Mouse (Mus musculus) c-Kit-positive CD71-negative TER-119-negative erythroid progenitor cells, embryonic 14.5 days (primary cell): Measurements from ENCODE around the gene Gm498.

Experiments
- DNase-seq: peaks from one replicate; pipeline ENCODE4 v3.0.0-alpha.2; 2013; ENCODE audit warnings: low read depth

The Gm498 gene

DNA sequence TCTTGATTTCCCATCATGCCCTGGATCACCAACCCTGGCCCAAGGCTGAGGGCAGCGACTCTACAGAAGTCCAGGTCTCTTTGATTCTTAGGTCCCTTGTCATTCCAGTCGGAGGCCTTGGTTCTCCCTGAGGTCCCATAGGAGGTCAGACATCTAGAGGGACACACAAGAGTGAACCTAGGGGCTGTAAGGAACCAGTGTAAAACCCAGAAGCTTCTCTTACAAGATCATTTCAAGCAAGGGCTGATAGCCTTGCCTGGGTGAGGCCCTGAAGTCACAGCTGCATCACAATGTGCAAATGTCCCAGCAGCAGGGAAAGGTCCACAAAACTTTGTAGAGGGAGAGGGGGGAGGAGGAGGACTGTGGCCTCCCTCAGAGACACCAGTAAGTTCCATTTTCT, at the start of gene Gm498:
TSS of gene Gm498 (plus strand) at position 301 of the 400 bp plus-strand sequence.
- DNase-seq, result no peak

DNA sequence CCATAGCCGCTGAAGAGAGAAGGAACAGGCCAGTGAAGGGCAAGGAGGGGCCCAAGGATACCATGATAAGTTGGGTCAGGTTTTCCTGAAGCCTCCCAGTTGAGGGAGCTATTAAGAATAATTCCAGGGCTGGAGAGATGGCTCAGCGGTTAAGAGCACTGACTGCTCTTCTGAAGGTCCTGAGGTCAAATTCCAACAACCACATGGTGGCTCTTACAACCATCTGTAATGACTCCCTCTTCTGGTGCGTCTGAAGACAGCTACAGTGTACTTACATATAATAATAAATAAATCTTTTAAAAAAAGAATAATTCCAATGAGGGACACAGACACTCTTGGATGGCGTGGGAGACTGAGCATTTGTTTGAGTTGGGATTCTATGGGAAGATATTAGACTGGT, 47.4 kb upstream of the Gm498 start:
- no peak for DNase-seq

DNA sequence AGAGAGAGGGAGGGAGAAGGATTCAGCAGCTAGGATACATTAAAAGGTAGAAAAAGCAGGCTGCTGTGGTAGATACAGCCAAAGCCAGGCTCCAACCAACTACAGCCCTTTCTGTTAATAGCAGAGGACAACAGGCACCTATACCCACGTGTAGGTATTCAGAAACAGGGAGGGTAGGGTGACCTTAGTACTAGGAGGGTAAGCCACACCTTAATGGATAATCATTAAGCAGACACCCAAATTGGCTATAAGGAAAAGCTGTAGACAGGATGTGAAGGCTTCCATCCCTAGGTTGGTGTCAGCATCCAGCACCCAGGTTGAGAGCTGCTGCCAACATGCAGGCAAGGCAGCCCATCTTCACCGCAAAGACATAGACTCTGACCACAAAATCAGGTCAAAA, 45.4 kb upstream of the Gm498 start:
- DNase-seq, result no peak

DNA sequence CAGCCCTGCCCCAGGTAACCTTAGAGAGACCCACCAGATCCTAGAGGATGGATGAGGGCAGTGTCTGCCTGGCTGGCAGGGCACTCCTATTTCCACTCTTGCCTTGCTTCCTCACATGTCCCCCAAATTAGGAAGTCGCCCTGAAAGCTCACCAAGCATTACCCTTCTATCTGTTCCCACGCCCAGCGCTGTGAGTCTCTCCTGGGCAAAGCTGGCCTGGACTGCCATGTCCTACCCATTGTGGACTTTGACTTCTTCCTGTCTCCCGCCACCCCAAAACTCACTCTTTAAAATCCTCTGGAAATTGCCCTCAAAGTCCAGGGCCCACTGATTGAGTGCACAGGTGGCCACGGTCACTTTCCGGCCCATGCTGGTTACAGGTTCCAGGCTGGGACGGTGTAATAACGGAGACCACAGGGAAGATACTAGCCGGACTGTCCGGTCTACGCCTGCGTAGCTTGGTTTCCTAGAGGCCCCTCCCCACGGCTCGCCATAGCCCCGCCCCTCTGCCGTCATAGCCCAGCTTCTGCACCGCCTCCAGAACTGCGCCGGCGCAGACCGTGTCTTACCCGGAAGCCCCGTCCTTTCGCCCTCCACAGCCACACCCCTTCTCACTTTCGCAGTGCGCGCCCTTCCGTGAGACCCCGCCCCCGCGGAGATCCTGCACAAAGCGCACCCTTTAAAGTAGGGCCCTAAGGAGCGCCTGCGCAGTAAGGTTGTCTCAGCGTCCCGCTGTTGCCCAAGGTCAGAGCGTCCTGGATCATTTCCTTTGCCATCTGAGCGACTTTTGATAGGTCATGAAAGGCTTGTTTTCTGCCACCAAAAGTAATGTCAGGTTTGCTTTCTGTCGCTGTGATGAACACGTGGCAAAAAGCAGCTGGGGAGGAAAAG, 44.0 kb upstream of the Gm498 start, which contains the start of the genes Nadsyn1 and Dhcr7:
TSS of gene Nadsyn1 (minus strand) at position 475 of the 891 bp plus-strand sequence.
TSS of gene Dhcr7 (plus strand) at position 771 of the 891 bp plus-strand sequence.
- peak; percentile 97 for DNase-seq

DNA sequence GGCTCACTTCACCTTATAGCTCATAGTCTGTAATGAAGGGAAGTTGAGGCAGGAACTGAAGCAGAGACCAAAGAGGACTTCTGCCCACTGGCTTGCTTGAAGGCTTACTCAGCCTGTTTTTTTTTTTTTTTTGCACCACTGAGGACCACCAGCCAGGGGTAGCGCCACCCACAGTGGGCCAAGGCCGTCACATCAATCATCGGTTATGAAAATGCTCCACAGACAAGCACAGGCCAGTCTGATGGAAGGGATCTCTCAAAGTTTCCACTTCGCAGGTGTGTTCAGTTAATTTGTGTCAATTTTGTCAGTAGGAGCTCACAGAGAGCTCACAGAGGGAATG, 43.4 kb upstream of the Gm498 start:
- no peak for DNase-seq

DNA sequence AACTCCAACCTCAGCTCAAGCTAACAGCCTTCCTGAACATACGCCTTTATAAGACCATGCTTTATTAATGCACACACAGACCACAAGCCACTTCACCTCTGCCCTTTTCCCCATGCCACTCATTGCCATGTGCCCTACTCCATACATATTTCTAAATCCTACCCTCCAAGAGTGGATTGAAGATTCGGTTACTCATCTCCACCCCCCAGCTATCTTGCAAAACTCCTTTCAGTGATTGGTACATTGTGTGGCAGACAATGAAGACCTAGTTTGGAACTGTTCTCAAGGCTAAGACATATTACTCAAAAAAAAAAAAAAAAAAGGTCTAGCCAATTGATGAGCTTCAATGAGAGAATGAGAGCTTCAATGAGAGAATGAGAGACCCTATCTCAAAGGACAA, 39.7 kb upstream of the Gm498 start:
- DNase-seq, result no peak

DNA sequence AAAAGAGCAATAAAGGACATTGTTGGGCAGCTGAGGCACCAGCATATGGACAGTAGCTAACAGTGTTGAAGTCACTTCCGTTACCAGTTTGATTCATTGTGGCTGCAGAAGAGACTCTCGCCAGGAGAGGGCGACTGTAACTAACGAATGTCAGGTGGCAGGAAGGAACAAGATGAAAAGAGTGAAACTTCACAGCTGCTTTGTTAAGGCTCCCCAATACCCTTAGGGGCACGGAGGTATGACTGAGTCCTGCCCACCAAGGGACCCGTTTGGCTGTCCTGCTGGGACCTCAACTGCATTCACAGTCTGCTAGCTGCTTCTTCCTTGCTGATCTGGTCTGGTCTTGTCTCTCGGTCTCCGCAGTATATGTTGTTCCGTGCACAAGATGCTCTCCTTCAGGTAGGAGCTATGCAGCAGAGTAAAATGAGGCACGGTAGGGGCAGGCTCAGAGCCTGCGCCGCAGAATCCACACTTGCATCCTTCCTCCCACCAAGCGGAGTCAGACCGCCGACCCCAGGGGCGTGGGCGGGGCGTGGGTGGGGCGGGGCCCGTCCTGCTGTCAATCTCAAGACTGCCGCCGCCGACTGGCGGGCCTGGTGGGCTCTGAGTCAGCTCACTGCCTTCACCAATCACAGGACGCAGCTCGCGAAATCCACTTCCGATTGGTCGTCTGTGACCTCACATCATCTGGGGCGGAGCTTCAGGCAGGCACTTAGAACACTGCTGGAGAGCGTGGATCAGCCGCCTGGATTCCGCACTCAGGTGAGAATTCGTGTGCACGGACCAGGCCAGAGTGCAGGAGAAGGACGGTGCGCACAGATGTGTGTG, 36.9 kb upstream of the Gm498 start:
- DNase-seq, result peak; percentile 98

DNA sequence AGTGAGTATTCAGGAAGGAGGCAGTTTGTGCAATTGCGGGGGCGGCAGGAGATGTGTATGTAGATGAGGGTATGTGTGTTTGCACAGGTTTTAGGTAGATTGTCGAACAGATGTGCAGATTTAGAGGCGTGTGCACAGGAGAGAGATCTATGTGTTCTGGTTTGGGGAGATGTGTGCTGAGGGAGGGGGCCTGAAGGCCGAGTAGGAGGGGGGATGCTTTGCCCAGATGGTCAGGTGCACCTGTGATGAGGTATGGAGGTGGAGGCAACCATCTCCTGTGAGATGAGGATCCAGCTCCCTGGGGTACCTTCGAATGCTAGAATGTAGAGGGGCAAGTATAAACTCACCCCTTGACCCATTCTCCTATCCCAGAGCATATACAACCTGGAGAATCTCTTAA, 36.2 kb upstream of the Gm498 start:
- no peak for DNase-seq

DNA sequence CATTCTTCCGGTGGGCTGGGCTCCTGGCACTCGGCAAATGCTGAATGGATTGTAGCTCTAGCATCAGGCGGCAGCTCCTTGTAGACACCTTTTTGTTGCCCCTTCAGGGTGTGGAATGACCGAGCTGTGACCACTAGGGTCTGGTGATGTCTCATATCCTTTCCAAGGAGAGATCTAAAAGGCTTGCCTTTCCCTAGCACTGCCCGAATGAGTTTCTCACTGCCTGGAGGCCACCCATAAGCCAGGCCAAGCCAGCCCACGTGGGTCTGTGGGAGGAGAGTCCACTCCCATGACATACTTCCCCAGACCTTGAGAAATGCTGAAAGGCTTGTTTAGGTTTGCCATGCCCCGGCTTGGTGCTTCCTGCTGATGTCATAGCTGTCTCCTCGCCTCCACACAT, 34.4 kb upstream of the Gm498 start:
- no peak for DNase-seq

DNA sequence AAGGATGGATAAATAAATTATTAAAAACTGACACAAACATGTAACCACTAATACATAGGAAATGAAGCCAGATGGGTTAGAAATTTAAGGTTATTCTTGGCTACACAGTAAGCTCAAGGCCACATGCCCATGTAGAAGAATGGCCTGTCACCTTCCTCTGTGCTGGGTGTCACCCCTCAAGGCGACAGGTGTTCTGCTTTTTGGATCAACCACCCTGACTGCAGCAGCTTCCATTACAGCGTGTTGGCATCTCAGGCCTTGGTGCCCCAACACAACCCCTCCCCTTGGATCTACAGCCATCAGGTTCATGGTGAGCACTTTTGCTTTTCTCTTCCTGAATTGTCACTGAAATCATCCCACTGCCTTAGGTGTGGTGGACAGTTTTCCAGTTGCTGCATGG, 34.0 kb upstream of the Gm498 start:
- no peak for DNase-seq

DNA sequence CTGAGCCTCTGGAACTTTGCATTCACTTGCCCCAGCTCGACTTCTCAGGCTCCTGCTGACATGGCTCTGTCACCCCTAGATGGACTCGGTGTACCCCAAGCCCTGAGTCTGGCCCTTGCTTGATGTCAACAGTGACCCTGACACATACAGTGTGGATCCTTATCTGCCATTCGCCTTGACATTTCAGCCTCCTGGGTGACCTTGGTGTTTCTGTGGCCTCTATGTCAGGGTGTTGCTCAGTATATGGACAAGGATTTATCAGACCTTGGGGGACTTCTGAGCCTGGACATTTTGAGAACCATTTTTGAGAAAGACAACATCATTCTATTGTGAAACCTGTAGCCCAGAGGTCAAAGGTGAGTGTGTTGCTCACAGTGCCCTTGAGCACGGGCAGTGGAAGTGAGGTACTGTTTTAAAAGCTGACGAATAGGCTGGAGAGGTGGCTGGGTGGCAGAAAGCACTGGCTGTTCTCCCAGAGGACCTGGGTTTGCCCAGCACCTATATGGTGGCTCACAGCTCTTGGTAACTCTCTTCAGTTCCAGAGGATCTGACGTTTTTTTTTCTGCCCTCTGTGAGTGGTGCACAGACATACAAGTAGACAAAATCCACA, 33.0 kb upstream of the Gm498 start:
- no peak for DNase-seq

DNA sequence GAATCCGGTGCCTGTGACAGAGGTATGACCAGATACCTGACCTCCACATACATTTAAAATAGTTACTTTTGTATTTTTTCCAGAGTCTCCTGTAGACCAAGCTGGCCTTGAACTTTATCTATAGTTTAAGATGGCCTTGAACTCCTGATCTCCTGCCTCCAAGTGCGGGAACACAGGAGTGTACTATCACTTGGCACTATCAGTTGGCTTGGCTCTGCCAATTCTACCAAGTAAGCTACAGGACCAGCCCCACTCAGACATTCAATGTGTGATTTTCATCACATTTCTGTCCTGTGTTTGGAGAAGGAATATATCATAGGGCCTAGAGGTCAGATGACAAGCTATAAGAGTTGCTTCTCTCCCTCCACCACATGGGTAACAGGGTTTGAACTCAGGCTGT, 32.3 kb upstream of the Gm498 start:
- no peak for DNase-seq

DNA sequence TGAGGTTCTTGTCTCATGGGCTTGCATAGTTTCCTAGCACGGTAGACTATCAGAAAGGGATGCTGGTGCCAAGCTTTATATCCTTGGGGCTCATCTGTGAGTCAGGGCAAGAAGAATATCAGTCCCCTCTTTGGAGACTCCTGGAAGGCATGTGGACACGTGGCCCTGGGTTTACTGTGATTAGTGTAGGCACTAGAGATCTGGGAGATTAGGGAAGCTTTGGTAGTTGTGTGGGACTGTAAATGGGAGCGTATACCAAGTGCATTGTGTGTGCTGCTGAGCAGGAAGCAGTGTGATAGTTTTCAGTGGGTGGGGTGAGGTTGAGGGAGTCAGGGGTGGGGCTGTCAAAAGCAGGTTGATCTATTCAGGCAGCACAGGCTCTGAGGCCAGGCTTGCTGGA, 31.7 kb upstream of the Gm498 start:
- DNase-seq, result no peak

DNA sequence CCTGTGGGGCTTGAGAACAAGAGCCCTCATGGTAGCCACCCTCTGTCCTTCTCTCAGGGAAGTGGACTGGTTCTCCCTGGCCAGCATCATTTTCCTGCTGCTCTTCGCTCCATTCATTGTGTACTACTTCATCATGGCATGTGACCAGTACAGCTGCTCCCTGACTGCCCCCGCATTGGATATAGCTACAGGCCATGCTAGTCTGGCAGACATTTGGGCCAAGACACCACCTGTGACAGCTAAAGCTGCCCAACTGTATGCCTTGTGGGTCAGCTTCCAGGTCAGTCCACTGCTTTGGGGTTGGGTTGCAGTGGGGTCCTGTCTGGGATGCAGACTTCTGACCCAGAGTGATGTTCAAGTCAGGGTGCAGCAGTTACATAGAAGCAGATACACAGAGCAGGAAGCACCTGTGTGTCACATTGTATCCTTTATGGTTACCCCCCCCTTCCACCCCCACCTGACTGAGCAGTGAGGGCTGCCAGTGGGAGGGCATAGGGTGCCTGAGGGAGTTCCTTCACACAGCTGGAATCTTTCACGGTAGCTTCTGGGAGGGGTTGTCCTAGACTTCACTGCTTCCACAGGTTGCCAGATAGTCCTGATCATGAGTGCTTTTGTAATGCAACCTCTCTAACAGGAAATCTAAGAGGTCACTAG, 28.8 kb upstream of the Gm498 start:
- DNase-seq, result no peak

DNA sequence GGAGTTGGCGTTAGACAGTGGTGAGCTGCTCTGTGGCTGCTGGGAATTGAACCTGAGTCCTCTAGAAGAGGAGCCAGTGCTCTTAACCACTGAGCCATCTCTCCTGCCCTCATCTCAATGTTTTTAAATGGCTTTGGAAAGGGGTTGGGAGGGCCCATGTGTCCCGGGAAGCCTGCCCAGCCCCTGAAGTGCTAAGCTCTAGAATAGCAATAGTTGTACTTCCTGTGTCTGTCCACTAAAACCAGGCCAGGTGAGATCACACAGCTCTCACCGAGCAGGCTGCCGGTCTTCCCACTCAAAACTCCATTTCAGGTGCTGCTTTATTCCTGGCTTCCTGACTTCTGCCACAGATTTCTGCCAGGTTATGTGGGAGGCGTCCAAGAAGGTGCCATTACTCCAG, 26.5 kb upstream of the Gm498 start:
- no peak for DNase-seq

DNA sequence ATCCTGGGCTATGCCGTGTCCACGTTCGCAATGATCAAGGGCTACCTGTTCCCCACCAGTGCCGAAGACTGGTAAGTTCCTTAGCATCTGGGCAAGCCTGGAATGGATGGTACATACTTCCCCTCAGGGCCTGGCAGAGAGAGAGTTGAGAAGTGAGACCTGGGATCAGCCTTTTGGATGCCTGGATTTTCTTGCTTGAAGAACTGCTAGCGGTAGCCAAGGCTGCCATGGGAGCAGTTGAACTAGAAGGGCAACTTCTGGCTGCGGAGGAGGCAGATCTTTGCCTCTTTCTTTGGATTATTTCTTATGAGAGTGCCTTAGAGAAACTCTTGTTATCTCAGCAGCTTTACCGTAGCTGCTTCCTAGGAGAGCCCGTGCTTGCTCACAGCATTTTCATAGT, 25.3 kb upstream of the Gm498 start:
- DNase-seq, result no peak

DNA sequence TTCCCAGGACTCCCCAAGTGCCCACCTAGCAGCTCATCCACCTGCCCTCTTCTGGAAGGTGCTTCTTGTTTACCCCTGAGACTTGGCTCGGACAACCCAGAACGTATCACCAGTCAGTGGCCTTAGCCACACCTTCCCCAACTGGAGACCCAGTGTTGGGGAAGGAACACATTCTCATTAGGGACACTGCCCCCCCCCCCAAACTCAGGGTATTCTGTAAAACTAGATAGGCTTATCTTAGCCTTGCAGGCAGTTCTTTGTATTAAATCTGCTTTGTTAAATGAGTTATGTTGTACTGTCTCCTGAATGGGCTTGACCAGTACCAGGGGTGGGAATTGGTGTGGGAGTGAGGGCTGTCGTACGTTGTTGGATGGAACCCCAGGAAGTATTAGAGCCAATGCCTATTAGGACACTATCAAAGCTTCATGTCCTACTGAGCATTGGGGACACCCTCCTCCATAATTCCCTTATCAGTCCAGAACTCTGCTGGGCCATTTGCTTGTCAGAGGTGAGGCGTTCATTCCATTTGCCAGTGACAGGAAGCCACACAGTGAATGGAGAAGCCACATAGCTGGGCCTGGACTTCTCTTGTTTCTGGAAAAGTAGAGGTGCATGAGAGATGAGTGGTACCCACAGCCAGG, 18.4 kb upstream of the Gm498 start:
- no peak for DNase-seq

DNA sequence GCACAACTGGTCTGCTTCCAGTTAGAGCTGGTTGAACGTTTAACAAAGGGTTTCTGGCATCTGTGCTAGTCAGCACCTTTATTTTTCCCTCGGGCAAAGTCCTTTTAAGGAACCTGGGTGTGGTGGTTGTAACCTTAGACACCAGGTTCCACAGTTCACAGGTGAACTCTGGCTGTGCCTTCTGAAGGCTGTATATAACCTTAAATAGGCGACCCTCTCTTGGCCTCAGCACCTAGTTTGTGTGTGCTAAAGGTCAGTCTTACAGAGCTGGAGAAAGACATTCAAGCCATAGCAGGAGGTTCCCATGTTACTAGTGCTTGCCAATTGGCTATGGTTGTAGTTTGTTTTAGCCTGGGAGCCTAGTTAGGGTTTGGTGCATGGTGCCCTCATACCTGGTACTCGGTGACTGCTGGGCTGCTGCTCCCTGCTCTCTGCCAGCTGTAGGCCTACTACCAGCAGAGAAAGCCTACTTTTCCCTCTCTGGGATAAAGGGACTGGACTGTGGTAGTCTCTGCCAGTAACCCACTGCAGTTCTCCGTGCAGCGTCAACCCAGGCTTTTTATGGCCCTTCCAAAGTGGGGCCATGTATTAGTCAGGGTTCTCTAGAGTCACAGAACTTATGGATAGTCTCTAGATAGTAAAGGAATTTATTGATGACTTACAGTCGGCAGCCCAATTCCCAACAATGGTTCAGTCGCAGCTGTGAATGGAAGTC, 17.7 kb upstream of the Gm498 start:
- no peak for DNase-seq

DNA sequence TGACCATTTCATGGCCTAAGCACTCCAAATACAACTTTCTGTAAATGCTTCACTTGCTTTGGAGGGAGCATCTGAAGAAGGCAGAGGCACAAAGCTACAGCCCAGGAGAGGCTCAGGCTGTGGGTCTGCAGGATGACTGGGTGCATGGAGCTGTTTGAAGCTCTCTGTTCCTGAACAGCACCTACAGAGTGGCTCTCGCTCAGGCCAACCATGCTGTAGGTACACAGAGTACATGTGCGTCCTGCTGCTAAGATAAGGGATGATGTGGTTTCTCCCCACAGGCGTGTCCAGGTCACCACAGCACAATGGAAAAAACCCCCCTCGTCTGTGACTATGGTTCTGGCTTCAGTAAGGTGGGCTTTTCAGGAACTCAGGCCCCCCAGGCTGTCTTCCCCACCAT, 2.2 kb downstream of the Gm498 start:
- no peak for DNase-seq

DNA sequence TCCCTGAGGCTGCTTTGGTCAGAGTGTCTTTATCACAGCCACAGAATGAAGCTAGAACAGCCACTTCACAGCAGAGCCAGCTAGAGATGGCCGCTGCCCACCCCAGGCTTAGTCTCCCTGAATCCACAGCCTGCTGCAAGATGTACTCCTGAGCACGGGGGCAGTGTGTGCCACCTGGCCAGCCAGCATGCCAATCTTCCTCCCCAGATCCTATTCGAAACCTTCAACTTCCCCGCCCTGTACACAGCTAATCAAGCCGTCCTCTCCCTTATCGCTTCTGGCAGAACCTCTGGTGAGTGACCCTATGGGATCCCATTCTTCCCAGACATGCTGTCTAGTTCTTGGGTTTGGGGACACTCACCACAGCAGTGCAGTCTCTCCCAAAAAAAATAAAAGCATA, 17.1 kb downstream of the Gm498 start:
- DNase-seq, result no peak

DNA sequence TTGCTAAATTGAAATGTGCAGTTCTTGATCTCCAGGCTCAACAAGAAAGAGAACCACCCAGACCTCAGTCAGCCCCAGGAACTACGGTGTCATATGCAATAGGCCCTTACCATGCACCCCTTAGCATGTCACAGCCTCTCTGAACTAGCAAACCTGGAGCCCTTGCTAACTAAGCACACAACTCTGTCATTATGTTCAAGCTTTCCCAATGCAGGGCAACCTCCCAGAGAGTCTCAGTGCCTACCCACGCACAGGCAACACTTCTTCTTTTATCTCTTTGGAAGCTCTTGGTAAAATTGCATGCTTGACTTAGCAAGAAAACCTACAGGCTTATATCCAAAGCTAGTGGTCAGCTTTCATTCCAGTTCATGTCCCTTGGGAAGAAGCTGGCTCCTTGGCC, 24.5 kb downstream of the Gm498 start:
- DNase-seq, result no peak
